Mouse (Mus musculus): Measurements from ENCODE around the gene Uvrag. TPM values are rescaled to one million over a fixed set of nuclear protein-coding genes. Genes with fewer than 3 reads are reported as not detected.
"Not testable (repeated sequence)": the region's sequence is repeated elsewhere in the genome, so short reads cannot be mapped to it uniquely, and the experiment has no call there.

The Uvrag gene
- total RNA-seq, 4 experiments from 2014 or later, result 6.0 to 13.1 (median 11.5) TPM

- no peak for DNase-seq (ENCODE audit: low spot score in 2 of 2)
These were observed 40.9 kb downstream of the Uvrag start for GRCm38 (mm10) chr7:99100087-99100486.

- DNase-seq (ENCODE audit: low spot score in 2 of 2), result no peak
These were observed 43.2 kb downstream of the Uvrag start for GRCm38 (mm10) chr7:99097781-99098180.

- no peak for DNase-seq (ENCODE audit: low spot score in 2 of 2)
These were observed 43.8 kb downstream of the Uvrag start for GRCm38 (mm10) chr7:99097128-99097527.

- no peak for DNase-seq (ENCODE audit: low spot score in 2 of 2)
These were observed 45.8 kb downstream of the Uvrag start for GRCm38 (mm10) chr7:99095191-99095590.

- no peak for DNase-seq (ENCODE audit: low spot score in 2 of 2)
These were observed 46.6 kb downstream of the Uvrag start for GRCm38 (mm10) chr7:99094336-99094735.

- DNase-seq (ENCODE audit: low spot score in 2 of 2), result no peak
These were observed 48.9 kb downstream of the Uvrag start for GRCm38 (mm10) chr7:99091915-99092645.

- DNase-seq (ENCODE audit: low spot score in 2 of 2), result no peak
These were observed 51.2 kb downstream of the Uvrag start for GRCm38 (mm10) chr7:99089716-99090115.

GRCm38 (mm10) chr7:99088576-99089346, 52.2 kb downstream of the Uvrag start:
- no peak for DNase-seq (ENCODE audit: low spot score in 2 of 2)

- DNase-seq (ENCODE audit: low spot score in 2 of 2), result no peak
These were observed 53.4 kb downstream of the Uvrag start for GRCm38 (mm10) chr7:99087581-99087980.

GRCm38 (mm10) chr7:99086646-99087443, 54.1 kb downstream of the Uvrag start:
- DNase-seq (ENCODE audit: low spot score in 2 of 2), result no peak

- DNase-seq (ENCODE audit: low spot score in 2 of 2), result peak in 1 of 2 experiments; percentile 34
These were observed 55.7 kb downstream of the Uvrag start for GRCm38 (mm10) chr7:99085249-99085648.

GRCm38 (mm10) chr7:99079522-99079921, 61.4 kb downstream of the Uvrag start:
- no peak for DNase-seq (ENCODE audit: low spot score in 2 of 2)

GRCm38 (mm10) chr7:99078805-99079204, 62.1 kb downstream of the Uvrag start:
- no peak for DNase-seq (ENCODE audit: low spot score in 2 of 2)

- DNase-seq (ENCODE audit: low spot score in 2 of 2), result no peak
These were observed 63.7 kb downstream of the Uvrag start for GRCm38 (mm10) chr7:99077234-99077633.

- no peak for DNase-seq (ENCODE audit: low spot score in 2 of 2)
These were observed 65.8 kb downstream of the Uvrag start for GRCm38 (mm10) chr7:99075101-99075500.

GRCm38 (mm10) chr7:99073734-99074372, 67.1 kb downstream of the Uvrag start:
- no peak for DNase-seq (ENCODE audit: low spot score in 2 of 2)

GRCm38 (mm10) chr7:99067710-99068109, 73.2 kb downstream of the Uvrag start:
- DNase-seq (ENCODE audit: low spot score in 2 of 2), result no peak

- no peak for DNase-seq (ENCODE audit: low spot score in 2 of 2)
These were observed 75.0 kb downstream of the Uvrag start for GRCm38 (mm10) chr7:99065920-99066319.

GRCm38 (mm10) chr7:99065391-99065831, 75.5 kb downstream of the Uvrag start:
- DNase-seq (ENCODE audit: low spot score in 2 of 2), result no peak

- DNase-seq (ENCODE audit: low spot score in 2 of 2), result no peak
These were observed 76.1 kb downstream of the Uvrag start for GRCm38 (mm10) chr7:99064795-99065194.

GRCm38 (mm10) chr7:99062263-99062662, 78.7 kb downstream of the Uvrag start:
- not testable (repeated sequence) for DNase-seq (ENCODE audit: low spot score in 2 of 2)
